Mouse (Mus musculus): ENCODE measurements at regions not wholly inside any gene's neighbourhood (a gene's known extent, or its start where the extent isn't known, plus 50 kb on each side); places are given as distances from the start of the nearest gene placed in this dataset.

GRCm38 (mm10) chr6:120590191-120590590, 59.1 kb upstream of the Hdhd5 start:
- H3K9me3 ChIP-seq (replicated peaks), result no peaks in the 10 kb centered on the region
- no peak for DNase-seq (ENCODE audit: low spot score)
- peak overlapping the region; percentile 85 for H3K27ac ChIP-seq
- no peaks in the 10 kb centered on the region for H3K27me3 ChIP-seq (ENCODE audit: low read depth, poor library complexity, severe bottlenecking)
- H3K36me3 ChIP-seq, result no peaks in the 10 kb centered on the region
- WGBS, result 73% methylated on average over 2 of the region's 2 CpGs
- no peak overlapping the region for H3K4me3 ChIP-seq
- peaks cover 41% of the 10 kb centered on the region for H3K4me1 ChIP-seq

GRCm38 (mm10) chr6:120588701-120589659, 57.9 kb upstream of the Hdhd5 start:
- H3K9me3 ChIP-seq (replicated peaks), result no peaks in the 10 kb centered on the region
- no peak for DNase-seq (ENCODE audit: low spot score)
- no peak overlapping the region for H3K4me3 ChIP-seq
- no peak overlapping the region for H3K27ac ChIP-seq
- H3K4me1 ChIP-seq, result peaks cover 43% of the 10 kb centered on the region
- H3K27me3 ChIP-seq (ENCODE audit: low read depth, poor library complexity, severe bottlenecking), result no peaks in the 10 kb centered on the region
- no peaks in the 10 kb centered on the region for H3K36me3 ChIP-seq
- 89% methylated on average over 11 of the region's 11 CpGs for WGBS

- no peak for DNase-seq (ENCODE audit: low spot score)
- Histone ChIP-seq H3K9me3 (replicated peaks) (no peaks in the 10 kb centered on the region), H3K4me1 (peaks cover 33% of the 10 kb centered on the region), H3K27ac (peak overlapping the region; percentile 69), H3K27me3 (ENCODE audit: low read depth, poor library complexity, severe bottlenecking) (no peaks in the 10 kb centered on the region), H3K4me3 (no peak overlapping the region), H3K36me3 (no peaks in the 10 kb centered on the region)
- 67% methylated on average over 2 of the region's 2 CpGs for WGBS
Measured at GRCm38 (mm10) chr6:120585941-120586280, 54.8 kb upstream of the Hdhd5 start.

GRCm38 (mm10) chr6:120585118-120585940, 54.2 kb upstream of the Hdhd5 start:
- no peak overlapping the region for H3K4me3 ChIP-seq
- no peak for DNase-seq (ENCODE audit: low spot score)
- peak overlapping the region; percentile 69 for H3K27ac ChIP-seq
- no peaks in the 10 kb centered on the region for H3K27me3 ChIP-seq (ENCODE audit: low read depth, poor library complexity, severe bottlenecking)
- H3K9me3 ChIP-seq (replicated peaks), result no peaks in the 10 kb centered on the region
- H3K36me3 ChIP-seq, result no peaks in the 10 kb centered on the region
- WGBS, result 57% methylated on average over 9 of the region's 9 CpGs
- H3K4me1 ChIP-seq, result peaks cover 34% of the 10 kb centered on the region

GRCm38 (mm10) chr6:120581748-120582147, 50.6 kb upstream of the Hdhd5 start:
- Histone ChIP-seq H3K4me3 (no peak overlapping the region), H3K9me3 (replicated peaks) (no peaks in the 10 kb centered on the region), H3K27me3 (ENCODE audit: low read depth, poor library complexity, severe bottlenecking) (no peaks in the 10 kb centered on the region; the same call in 1 of the 2 replicates), H3K4me1 (peaks cover 48% of the 10 kb centered on the region), H3K27ac (peak overlapping the region; percentile 86), H3K36me3 (no peaks in the 10 kb centered on the region)
- no peak for DNase-seq (ENCODE audit: low spot score)
- WGBS, result 90% methylated on average over 2 of the region's 2 CpGs

Data from limb, embryonic 10.5 days (tissue).